Mouse (Mus musculus): ENCODE measurements around the gene Ssr2.

Ssr2 gene

DNA sequence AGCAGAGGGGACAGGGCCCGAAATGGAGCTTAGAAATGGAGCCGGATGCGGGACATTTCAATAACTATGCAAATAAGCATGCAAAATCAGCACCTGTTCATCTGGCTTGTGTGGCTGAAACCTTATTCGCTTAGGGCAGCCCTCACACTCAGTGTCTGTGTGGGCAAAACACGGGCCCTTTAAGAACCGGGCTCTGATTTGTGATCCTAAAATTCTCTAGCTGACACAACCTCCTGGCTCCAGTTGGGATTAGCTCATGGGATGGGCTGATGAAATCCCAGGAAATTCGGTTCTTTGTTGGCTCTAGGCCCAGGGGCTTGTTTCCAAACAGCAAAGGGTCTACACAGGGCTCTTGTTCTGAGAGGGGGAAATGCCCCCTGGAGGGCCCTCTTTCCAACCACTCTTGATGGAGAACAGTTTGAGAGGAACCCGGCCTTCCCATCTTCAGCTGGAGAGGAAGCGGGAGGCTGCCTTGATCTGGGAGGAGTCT lies 40.3 kb downstream of the Ssr2 start:
- in situ Hi-C loops (cut with MboI; ENCODE audit: low pct_unique_long_range_greater_than_20kb in 1 of 2, low sequenced_read_pairs in 2 of 2, unreplicated experiment in 1 of 2): no loop called here

DNA sequence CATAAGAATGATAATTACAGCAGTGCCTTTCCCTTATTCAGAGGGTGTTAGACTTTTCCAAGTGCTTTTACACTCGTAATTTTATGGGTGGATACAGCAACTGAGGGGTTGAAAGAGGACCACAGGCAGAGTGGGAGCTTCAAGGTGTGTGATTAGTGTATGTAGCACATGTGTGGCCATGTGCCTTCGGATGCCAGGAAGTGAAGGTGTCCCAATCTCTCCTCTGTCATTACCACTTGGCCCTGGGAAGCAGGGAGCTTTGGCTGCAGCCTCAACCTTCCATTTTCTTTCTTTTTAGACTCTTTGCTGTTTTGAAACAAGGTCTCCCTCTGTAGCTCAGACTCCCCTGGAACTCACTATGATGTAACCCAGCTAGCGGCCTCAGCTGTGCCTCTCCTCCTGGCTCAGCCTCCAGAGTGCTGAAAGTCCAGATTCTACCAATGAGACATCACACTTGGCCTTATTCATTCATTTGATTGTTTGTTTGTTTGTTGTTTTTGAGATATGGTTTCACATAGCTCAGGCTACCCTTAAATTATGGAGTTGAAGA lies 41.4 kb downstream of the Ssr2 start:
- in situ Hi-C loops (cut with MboI; ENCODE audit: low pct_unique_long_range_greater_than_20kb in 1 of 2, low sequenced_read_pairs in 2 of 2, unreplicated experiment in 1 of 2): no loop called here

DNA sequence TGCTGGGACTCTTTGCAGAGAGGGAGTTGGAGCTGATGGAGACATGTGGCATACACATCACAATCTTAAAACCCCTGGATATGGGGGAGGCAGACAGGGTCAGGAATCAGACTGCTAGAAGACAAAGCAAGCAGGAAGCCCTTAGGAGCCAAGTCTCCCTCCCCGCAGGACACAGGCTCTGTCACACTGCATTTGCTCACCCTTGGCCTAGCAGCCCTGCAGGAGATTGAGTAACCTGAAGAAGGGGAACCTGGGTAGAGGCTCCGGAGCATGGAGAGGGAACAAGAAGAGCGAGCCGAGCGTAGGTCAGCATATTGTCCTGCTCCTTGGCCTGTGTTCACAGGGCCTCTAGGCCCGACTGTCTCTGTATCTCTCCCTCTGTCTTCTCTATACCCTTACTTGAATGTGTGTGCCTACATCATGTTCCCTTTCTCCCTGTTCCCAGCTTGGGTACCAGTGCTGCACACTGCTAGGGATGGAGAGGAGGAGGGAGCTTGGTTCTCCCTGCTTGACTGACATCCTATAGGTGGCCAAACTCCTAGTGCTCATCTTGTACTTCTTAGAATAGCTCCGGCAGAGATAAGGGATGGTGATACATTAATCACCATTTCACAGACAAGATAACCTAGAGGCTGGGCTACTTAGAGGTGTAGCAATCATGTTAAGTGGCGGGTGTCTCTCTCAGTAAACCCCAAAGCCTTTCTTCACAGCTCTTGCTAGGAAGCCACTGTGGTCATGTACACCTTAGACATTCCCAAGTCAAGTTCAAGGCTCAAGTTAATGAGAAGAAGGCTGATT lies 42.6 kb downstream of the Ssr2 start:
- in situ Hi-C loops (cut with MboI; ENCODE audit: low pct_unique_long_range_greater_than_20kb in 1 of 2, low sequenced_read_pairs in 2 of 2, unreplicated experiment in 1 of 2): no loop called here

GRCm38 (mm10) chr3:88619113-88620097 lies 43.7 kb downstream of the Ssr2 start:
- in situ Hi-C loops (cut with MboI; ENCODE audit: low pct_unique_long_range_greater_than_20kb in 1 of 2, low sequenced_read_pairs in 2 of 2, unreplicated experiment in 1 of 2): no loop called here

- in situ Hi-C loops (cut with MboI; ENCODE audit: low pct_unique_long_range_greater_than_20kb in 1 of 2, low sequenced_read_pairs in 2 of 2, unreplicated experiment in 1 of 2): no loop called here
These were observed 44.7 kb downstream of the Ssr2 start for GRCm38 (mm10) chr3:88620146-88620991.

DNA sequence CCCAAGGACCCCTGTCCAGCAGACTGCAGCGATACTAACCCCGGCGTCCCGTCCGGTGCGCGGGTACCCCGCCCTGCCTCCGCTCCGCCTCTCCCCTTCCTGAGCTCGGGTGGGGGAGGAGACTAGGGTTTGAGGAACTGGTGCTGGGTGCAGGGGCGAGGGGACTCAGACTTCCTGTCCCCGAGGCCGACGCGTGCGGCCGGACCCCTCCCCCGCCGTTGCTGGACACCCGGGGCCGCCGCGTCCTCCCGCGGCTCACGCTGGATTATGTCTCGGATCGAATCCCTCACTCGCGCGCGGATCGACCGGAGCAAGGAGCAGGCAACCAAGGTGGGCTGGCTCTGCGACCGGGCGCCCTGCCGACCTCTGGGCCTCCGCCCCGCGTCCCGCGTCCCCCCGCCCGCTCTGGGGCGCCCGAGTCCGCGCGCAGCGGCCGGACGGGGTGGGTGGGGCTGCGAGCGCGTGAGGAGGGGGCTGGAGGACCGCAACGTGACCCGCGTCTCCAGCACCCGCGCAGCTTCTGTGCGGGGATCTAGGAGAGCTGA lies 45.4 kb downstream of the Ssr2 start:
- in situ Hi-C loops (cut with MboI; ENCODE audit: low pct_unique_long_range_greater_than_20kb in 1 of 2, low sequenced_read_pairs in 2 of 2, unreplicated experiment in 1 of 2): no loop called here

GRCm38 (mm10) chr3:88621537-88622112 lies 45.9 kb downstream of the Ssr2 start:
- in situ Hi-C loops (cut with MboI; ENCODE audit: low pct_unique_long_range_greater_than_20kb in 1 of 2, low sequenced_read_pairs in 2 of 2, unreplicated experiment in 1 of 2): no loop called here

GRCm38 (mm10) chr3:88622113-88622940 lies 46.7 kb downstream of the Ssr2 start:
- in situ Hi-C loops (cut with MboI; ENCODE audit: low pct_unique_long_range_greater_than_20kb in 1 of 2, low sequenced_read_pairs in 2 of 2, unreplicated experiment in 1 of 2): no loop called here

DNA sequence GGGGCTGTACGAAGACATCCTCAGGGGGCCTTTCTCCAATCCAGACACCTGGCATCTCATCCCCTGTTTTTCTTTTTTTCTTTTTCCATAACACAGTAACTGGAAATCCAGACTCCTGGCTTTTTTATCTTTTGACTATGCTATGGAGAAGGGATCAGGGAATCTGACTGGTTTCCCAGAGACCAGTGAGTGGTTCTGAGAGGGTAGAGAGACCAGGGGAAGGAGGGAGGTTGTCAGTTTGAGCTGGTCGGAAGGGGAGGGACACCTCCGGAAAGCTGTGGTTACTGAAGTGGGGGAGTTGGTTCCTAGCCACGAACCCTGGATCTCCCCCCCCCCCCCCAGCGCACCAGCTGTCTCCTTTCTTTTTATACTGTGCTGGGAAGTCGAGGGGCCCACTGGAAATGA lies 47.3 kb downstream of the Ssr2 start:
- in situ Hi-C loops (cut with MboI; ENCODE audit: low pct_unique_long_range_greater_than_20kb in 1 of 2, low sequenced_read_pairs in 2 of 2, unreplicated experiment in 1 of 2): no loop called here

- in situ Hi-C loops (cut with MboI; ENCODE audit: low pct_unique_long_range_greater_than_20kb in 1 of 2, low sequenced_read_pairs in 2 of 2, unreplicated experiment in 1 of 2): no loop called here
These were observed 47.9 kb downstream of the Ssr2 start for GRCm38 (mm10) chr3:88623346-88624135.

- in situ Hi-C loops (cut with MboI; ENCODE audit: low pct_unique_long_range_greater_than_20kb in 1 of 2, low sequenced_read_pairs in 2 of 2, unreplicated experiment in 1 of 2): no loop called here
These were observed 48.6 kb downstream of the Ssr2 start for GRCm38 (mm10) chr3:88624324-88624723.

- in situ Hi-C loops (cut with MboI; ENCODE audit: low pct_unique_long_range_greater_than_20kb in 1 of 2, low sequenced_read_pairs in 2 of 2, unreplicated experiment in 1 of 2): no loop called here
These were observed 49.3 kb downstream of the Ssr2 start for GRCm38 (mm10) chr3:88624951-88625350.

- in situ Hi-C loops (cut with MboI; ENCODE audit: low pct_unique_long_range_greater_than_20kb in 1 of 2, low sequenced_read_pairs in 2 of 2, unreplicated experiment in 1 of 2): no loop called here
These were observed 49.9 kb downstream of the Ssr2 start for GRCm38 (mm10) chr3:88625531-88625930.

DNA sequence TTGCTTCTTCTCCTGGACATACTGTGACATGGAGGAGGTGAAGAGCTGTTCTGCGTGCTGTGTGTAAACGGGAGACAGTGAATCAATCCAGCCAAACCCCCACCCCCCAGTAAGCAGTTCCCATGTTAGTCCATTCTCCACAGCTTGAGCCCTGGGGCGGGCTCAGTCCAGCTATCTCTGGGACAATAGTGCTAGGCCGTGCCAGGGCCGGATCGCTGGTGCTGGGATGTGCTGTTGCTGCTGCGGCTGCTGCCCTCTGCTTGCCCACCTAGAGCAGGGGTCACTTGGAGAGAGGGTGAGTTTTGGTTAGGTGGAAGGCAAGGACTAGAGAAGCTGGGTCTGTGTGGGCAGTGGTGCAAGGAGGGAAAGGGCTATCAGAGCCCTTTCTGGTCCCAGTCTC lies 50.6 kb downstream of the Ssr2 start:
- in situ Hi-C loops (cut with MboI; ENCODE audit: low pct_unique_long_range_greater_than_20kb in 1 of 2, low sequenced_read_pairs in 2 of 2, unreplicated experiment in 1 of 2): no loop called here

DNA sequence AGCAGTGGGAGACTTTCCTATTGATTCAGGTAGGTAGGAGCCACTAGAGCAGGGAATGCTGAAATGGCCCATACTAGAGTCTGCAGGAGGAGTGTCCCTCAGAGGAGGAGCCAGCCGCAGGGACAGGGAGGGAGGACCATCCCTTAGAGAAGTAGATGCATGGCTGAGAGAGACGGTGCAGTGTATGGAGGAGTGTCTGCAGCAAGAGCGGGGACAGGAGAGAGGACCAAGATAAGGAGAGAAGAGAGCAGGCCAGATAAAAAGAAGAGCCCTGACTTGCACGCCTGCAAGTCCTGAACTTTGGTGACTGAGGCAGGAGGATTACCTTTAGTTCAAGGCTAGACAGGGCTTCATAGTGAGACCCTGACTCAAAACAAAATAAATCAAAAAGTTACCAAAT lies 51.4 kb downstream of the Ssr2 start:
- in situ Hi-C loops (cut with MboI; ENCODE audit: low pct_unique_long_range_greater_than_20kb in 1 of 2, low sequenced_read_pairs in 2 of 2, unreplicated experiment in 1 of 2): no loop called here

DNA sequence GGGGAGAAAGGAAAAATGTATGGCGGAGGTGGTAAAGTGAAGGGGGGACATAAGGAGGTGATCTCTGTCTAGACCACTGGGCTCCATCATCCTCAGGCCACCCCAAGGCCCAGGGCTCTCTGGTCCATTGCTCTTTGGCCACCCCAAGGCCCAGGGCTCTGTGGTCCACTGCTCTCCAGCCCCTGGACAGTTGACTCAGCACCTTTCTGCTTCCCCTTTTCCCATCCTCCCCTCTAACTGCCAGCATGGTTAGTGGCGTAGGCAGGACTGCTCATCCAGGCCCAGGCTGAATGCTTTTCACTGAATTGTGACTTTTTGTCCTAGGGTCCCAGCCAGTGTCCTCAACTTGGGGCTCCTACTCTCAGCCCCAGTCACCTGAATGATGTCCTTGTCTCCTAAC lies 51.9 kb downstream of the Ssr2 start:
- in situ Hi-C loops (cut with MboI; ENCODE audit: low pct_unique_long_range_greater_than_20kb in 1 of 2, low sequenced_read_pairs in 2 of 2, unreplicated experiment in 1 of 2): no loop called here

Measured in mouse embryonic stem cell (cell line).